Mouse (Mus musculus): ENCODE results near the gene Gm21083.
"Not testable (repeated sequence)": the region's sequence is repeated elsewhere in the genome, so short reads cannot be mapped to it uniquely, and the experiment has no call there.

Gene Gm21083

GRCm38 (mm10) chr5:15577033-15577432, at the start of gene Gm21083:
Gene Gm21083 (plus strand): TSS chr5:15577333.
- in situ Hi-C loops (cut with MseI, MboI) = not testable (repeated sequence)

- in situ Hi-C loops (cut with MseI, MboI) = not testable (repeated sequence)
Measured at GRCm38 (mm10) chr5:15529122-15529521, 48.0 kb upstream of the Gm21083 start, which contains the start of gene Gm21190. Gene Gm21190 (minus strand): TSS chr5:15529222.

- in situ Hi-C loops (cut with MseI, MboI) = not testable (repeated sequence)
Measured at GRCm38 (mm10) chr5:15548642-15549041, 28.5 kb upstream of the Gm21083 start.

DNA sequence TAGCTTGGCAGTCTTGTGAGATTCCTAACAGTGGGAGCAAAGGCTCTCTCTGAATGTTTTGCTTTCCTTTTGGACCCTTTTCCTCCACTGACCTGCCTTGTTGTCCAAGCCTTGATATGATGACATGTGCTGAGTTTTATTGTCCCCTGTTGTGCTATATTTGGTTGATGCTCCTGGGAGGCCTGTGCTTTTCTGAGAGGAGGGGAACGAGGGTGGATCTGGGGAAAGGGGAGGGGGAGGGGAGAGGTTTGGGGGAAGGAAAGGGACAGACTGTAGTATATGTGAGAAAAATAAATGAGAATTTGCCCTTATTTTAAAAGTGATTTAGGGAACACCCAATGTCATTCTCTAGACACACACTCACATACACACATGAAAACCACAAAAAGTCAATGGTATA, 28.0 kb upstream of the Gm21083 start:
- in situ Hi-C loops (cut with MseI, MboI) = not testable (repeated sequence)

- in situ Hi-C loops (cut with MseI, MboI) = not testable (repeated sequence)
Measured at GRCm38 (mm10) chr5:15549606-15550005, 27.5 kb upstream of the Gm21083 start.

- in situ Hi-C loops (cut with MseI, MboI) = not testable (repeated sequence)
Measured at GRCm38 (mm10) chr5:15558654-15559053, 18.5 kb upstream of the Gm21083 start.

DNA sequence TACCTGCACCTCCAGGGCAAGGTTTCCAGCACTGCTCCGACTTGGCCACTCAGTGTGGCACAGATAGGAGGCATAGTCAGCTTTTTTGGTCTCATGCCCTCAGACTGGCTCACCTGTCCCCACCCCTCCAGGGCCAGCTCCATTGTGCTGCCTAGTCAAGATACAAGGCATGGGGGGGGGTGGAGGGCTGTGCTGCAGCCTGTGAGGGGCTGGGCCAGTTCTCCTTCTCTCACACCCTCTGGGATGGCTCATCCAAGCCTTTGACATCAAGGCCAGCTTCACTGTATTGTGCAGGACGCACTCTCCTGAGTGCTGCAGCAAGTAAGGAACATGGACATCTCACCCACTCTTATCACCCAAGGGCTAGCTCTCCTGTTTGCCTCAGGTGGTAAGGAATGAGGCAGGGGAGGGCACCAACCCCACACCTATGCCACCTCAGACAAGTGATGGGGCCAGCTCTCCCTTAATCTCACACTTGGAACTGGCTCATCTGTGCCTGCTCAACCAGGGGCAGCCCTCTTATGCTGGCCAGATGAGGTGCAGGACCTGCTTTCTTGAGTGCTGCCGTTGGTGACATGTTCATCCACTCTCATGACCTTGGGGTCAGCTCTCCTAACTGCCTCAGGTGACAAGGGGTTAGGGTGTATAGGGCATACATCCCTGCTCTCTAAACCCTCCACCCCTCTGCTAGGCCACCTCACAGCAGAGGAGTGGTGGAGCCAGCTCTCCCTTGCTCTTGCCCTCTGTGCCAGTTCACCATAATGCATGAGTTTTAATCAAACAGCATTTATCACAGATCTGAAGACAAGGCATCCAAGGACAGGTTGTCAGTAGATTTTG, 15.5 kb upstream of the Gm21083 start:
- in situ Hi-C loops (cut with MseI, MboI) = not testable (repeated sequence)

GRCm38 (mm10) chr5:15573735-15574134, 3.4 kb upstream of the Gm21083 start:
- in situ Hi-C loops (cut with MseI, MboI) = not testable (repeated sequence)

DNA sequence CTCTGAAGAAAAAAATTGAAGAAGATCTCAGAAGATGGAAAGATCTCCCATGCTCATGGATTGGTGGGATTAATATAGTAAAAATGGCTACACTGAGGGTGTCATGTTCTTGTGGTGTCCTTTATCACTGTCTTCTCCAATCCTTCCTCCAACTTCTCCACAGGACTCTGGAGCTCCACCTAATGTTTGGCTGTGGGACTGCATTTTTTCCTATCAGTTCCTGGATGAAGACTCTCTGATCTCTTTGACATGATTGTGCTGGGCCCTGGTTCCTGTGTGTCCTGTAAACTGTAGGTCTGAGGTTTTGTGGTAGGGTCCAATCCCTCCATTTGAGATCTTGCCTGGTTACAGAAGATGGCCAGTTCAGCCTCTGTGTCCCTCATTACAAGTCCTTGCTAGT, 9.2 kb downstream of the Gm21083 start:
- in situ Hi-C loops (cut with MseI, MboI) = not testable (repeated sequence)

- in situ Hi-C loops (cut with MseI, MboI) = not testable (repeated sequence)
Measured at GRCm38 (mm10) chr5:15588291-15588690, 11.2 kb downstream of the Gm21083 start.

GRCm38 (mm10) chr5:15590635-15591034, 13.5 kb downstream of the Gm21083 start:
- in situ Hi-C loops (cut with MseI, MboI) = not testable (repeated sequence)

- in situ Hi-C loops (cut with MseI, MboI) = not testable (repeated sequence)
Measured at GRCm38 (mm10) chr5:15591577-15591976, 14.4 kb downstream of the Gm21083 start.

DNA sequence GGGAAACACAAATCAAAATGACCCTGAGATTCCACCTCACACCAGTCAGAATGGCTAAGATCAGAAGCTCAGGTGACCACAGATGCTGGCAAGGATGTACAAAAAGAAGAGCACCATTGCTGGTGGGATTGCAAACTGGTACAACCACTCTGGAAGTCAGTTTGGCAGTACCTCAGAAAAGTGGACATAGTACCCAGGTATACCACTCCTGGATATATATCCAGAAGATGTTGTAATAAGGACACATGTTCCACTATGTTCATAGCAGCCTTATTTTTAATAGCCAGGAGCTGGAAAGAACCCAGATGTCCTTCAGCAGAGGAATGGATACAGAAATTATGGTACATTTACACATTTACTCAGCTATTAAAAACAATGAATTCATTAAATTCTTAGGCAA, 21.7 kb downstream of the Gm21083 start:
- in situ Hi-C loops (cut with MseI, MboI) = not testable (repeated sequence)

DNA sequence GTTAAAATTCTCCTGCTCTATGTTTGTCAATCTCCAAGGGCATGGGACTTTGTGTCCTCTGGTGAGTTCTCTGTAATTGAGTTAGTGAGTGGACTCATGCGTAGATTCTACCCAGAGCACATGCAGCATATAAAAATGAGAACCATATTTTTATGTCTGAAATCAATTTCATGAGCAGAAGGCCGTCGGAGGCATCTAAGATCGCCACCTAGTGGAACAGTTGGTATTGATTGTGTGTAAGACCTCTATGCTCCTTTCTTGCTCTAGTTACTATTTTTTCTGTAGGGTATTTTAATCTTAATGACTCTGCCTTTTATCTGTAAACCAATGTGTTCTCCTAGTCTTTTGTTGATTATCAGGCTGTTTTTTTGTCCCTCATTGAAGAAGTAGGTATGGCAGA, 23.2 kb downstream of the Gm21083 start:
- in situ Hi-C loops (cut with MseI, MboI) = not testable (repeated sequence)

- in situ Hi-C loops (cut with MseI, MboI) = not testable (repeated sequence)
Measured at GRCm38 (mm10) chr5:15601481-15601880, 24.3 kb downstream of the Gm21083 start.

GRCm38 (mm10) chr5:15601960-15602359, 24.8 kb downstream of the Gm21083 start:
- in situ Hi-C loops (cut with MseI, MboI) = not testable (repeated sequence)

DNA sequence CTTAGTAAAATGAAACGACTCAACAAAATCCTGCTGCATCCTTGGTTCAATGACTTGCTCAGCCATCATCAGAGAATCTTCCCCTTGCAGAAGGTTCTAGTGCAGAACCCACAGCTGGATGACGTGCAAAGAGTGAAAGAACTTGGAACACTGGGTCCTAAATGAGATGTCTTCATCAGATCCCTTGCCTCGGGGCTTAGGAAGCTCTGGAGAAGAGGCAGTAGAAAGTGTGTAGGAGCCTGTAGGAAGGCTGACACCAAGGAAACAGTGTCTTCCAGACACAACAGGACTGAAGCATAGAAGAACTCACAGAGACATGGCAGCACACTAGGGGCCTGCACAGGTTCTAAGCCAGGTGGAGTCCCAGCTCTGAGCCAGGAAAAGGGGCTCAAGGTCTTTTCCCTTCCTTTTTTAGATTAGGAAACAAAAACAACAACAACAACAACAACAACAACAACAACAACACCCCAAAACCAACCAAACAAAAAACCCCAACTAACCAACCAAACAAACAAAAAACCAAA, 25.4 kb downstream of the Gm21083 start:
- in situ Hi-C loops (cut with MseI, MboI) = not testable (repeated sequence)

- in situ Hi-C loops (cut with MseI, MboI) = not testable (repeated sequence)
Measured at GRCm38 (mm10) chr5:15603008-15603407, 25.9 kb downstream of the Gm21083 start.

- in situ Hi-C loops (cut with MseI, MboI) = not testable (repeated sequence)
Measured at GRCm38 (mm10) chr5:15603585-15603984, 26.5 kb downstream of the Gm21083 start.

DNA sequence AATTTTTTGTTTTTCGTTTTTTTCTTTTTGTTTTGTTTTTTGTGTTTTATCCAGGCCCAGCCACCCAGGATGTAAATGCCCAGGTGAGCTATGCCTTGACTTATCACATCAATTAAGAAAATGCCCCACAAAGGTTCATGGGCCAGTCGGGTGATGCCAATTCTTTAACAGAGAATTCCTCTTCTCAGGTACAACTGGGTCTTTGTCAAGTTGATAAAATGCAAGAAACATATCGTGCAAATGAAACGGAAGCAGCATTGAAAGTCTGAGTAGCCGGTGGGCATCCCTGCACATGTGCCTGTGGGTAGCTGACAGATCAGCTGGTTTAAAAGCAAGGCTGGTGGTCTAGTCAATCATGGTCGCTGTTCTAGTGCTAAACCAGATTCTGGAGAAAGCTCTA, 29.5 kb downstream of the Gm21083 start:
- in situ Hi-C loops (cut with MseI, MboI) = not testable (repeated sequence)

- in situ Hi-C loops (cut with MseI, MboI) = not testable (repeated sequence)
Measured at GRCm38 (mm10) chr5:15610695-15611094, 33.6 kb downstream of the Gm21083 start.

DNA sequence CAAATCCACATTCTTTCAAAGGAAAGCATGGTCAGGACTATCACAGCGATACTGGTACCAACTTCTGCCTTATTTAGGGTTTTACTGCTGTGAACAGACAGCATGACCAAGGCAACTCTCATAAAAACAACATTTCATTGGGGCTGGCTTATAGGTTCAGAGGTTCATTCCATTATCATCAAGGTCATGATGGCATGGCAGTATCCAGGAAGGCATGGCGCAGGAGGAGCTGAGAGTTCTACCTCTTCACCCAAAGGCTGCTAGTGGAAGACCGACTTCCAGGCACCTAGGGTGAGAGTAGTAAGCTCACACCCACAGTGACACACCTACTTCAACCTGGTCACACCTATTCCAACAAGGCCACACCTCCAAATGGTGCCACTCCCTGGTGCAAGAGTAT, 39.1 kb downstream of the Gm21083 start:
- in situ Hi-C loops (cut with MseI, MboI) = not testable (repeated sequence)

GRCm38 (mm10) chr5:15618764-15619163, 41.6 kb downstream of the Gm21083 start, which contains the start of gene Speer4d:
Gene Speer4d (plus strand): TSS chr5:15619064.
- in situ Hi-C loops (cut with MseI, MboI) = not testable (repeated sequence)

All from mouse trophoblast stem cell (cell line).